Mouse (Mus musculus) liver, embryonic 16.5 days (tissue): ENCODE results near the gene Cfl1. TPM values are rescaled to one million over a fixed set of nuclear protein-coding genes. Genes with fewer than 3 reads are reported as not detected.

ENCODE experiments used
- ATAC-seq: fragments of 200-750 bp; cut with Nextera tagmentation; 2 replicates; pipeline ENCODE4 v1.8.0; 2017; ENCODE audit warnings: low read depth, mild to moderate bottlenecking, moderate number of reproducible peaks, moderate library complexity
- H3K27ac ChIP-seq: fragments of 300-500 bp; sonication (generic); 2 replicates; pipeline ENCODE4 v1.5.1; 2014; ENCODE audit warnings: mild to moderate bottlenecking, low read length
- H3K27me3 ChIP-seq: fragments of 300-500 bp; sonication (generic); 2 replicates; pipeline ENCODE4 v1.6.1; 2014; ENCODE audit warnings: low read depth, low read length, mixed read lengths; ENCODE audit not compliant: control insufficient read depth, insufficient read depth
- H3K36me3 ChIP-seq: fragments of 300-500 bp; sonication (generic); 2 replicates; pipeline ENCODE4 v1.6.1; 2014; ENCODE audit warnings: mild to moderate bottlenecking; ENCODE audit not compliant: control insufficient read depth, insufficient read depth
- H3K4me1 ChIP-seq: fragments of 300-500 bp; sonication (generic); 2 replicates; pipeline ENCODE4 v1.6.1; 2014; ENCODE audit warnings: low read depth, low read length, mixed read lengths; ENCODE audit not compliant: control insufficient read depth
- H3K4me2 ChIP-seq: fragments of 300-500 bp; sonication (generic); 2 replicates; pipeline ENCODE4 v1.6.1; 2014; ENCODE audit warnings: low read depth, low read length, mixed read lengths
- H3K4me3 ChIP-seq: fragments of 300-500 bp; sonication (generic); 2 replicates; pipeline ENCODE4 v1.5.1; 2014; ENCODE audit warnings: low read depth, mild to moderate bottlenecking, low read length
- H3K9ac ChIP-seq: fragments of 300-500 bp; sonication (generic); 2 replicates; pipeline ENCODE4 v1.6.1; 2014; ENCODE audit warnings: low read depth, low read length
- H3K9me3 ChIP-seq: fragments of 300-500 bp; sonication (generic); replicated peaks from 2 replicates; pipeline ENCODE4 v1.6.1; 2016; ENCODE audit warnings: low read length; ENCODE audit not compliant: control insufficient read depth
- WGBS: fragments of 180-500 bp; shearing (Covaris S2); extraction: QIAGEN DNeasy Blood & Tissue Kit; methylation state at CpG from one replicate; pipeline ENCODE4 v1.1.7; 2014; ENCODE audit not compliant: insufficient replicate concordance; 5-methylcytosine and 5-hydroxymethylcytosine counted together
- polyA plus RNA-seq: library from polyadenylated mRNA; unstranded; fragments of >200 nt; fragmentation: Nextera tagmentation; extraction: Ambion mirVana; gene quantifications from 2 replicates; pipeline ENCODE4 v1.2.1, GENCODE M21; 2015

Gene Cfl1
- polyA plus RNA-seq, 1 experiment from 2014 or later = 930 TPM

DNA sequence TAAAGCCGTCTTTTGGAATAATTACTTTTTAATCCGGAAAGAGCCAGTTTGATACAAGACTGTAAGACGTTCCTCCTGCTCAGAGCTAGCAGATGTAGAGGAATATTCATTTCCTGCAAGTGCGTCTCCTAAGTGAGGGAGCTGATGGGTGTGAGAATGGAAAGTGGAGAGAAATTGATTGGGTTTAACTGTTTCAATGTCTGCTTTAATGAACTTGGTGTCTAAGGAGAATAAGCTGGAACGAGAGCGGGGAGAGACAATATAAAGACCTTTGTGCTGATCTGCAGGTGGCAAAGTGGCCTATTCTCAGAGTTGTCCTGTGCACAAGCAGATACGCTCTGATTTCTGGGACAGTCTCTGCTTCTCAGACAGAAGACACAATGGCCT is 39.9 kb downstream of the Cfl1 start:
- no peak overlapping the region for H3K4me3 ChIP-seq
- H3K4me2 ChIP-seq = no peak overlapping the region
- no peak overlapping the region for H3K9ac ChIP-seq
- no peaks in the 10 kb centered on the region for H3K27me3 ChIP-seq
- H3K9me3 ChIP-seq = no peaks in the 10 kb centered on the region
- H3K36me3 ChIP-seq = no peaks in the 10 kb centered on the region
- 61% methylated on average over 7 of the region's 7 CpGs for WGBS
- ATAC-seq = no peak
- peaks cover 4% of the 10 kb centered on the region for H3K4me1 ChIP-seq
- no peak overlapping the region for H3K27ac ChIP-seq

DNA sequence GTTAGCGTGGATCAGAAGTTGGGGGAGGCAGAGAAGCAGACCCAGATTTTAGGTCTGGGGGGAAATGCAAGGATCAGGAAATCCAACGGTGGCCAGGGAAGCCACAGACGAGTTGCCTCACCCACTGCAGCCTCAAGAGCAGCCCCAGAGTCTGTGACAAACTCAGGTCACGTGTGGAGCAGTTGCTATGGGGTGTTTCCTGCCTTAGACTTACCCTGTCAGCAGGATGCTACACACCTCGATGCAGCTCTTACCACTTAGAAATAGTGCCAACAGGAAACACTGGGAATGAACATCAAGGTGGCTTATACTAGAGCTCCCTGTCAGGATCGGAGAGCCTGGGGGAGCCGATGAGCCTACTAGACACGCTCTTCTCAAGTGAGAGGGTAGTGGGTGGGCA is 42.3 kb downstream of the Cfl1 start:
- Histone ChIP-seq H3K4me3 (no peak overlapping the region), H3K27me3 (no peaks in the 10 kb centered on the region), H3K4me2 (no peak overlapping the region), H3K27ac (no peak overlapping the region), H3K4me1 (peaks cover 4% of the 10 kb centered on the region), H3K9me3 (no peaks in the 10 kb centered on the region), H3K36me3 (no peaks in the 10 kb centered on the region), H3K9ac (no peak overlapping the region)
- ATAC-seq = no peak
- WGBS = 47% methylated on average over 8 of the region's 8 CpGs

DNA sequence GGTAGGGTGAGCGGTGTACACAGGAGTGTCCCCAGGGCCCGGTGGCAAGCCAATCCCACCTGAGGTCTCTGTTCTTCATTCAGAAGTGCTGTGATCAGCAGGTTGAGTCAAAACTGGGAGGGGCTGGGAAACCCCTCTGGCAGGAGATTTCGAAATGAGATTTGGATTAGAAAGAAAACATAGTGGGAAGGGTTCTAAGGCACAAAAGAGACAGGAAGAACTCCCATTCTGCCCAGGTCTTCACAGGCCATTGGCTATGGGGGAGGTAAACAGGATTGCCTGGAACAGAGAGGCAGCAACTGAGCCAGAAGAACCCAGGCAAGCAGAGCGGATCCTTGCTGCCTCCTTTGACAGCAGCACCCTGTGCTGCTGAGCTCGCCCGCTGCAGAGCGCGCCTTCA is 48.5 kb downstream of the Cfl1 start:
- Histone ChIP-seq H3K4me2 (no peak overlapping the region), H3K9me3 (no peaks in the 10 kb centered on the region), H3K36me3 (no peaks in the 10 kb centered on the region), H3K27ac (no peak overlapping the region), H3K27me3 (no peaks in the 10 kb centered on the region), H3K4me3 (no peak overlapping the region), H3K9ac (no peak overlapping the region), H3K4me1 (no peaks in the 10 kb centered on the region)
- no peak for ATAC-seq
- WGBS = 70% methylated on average over 8 of the region's 8 CpGs

DNA sequence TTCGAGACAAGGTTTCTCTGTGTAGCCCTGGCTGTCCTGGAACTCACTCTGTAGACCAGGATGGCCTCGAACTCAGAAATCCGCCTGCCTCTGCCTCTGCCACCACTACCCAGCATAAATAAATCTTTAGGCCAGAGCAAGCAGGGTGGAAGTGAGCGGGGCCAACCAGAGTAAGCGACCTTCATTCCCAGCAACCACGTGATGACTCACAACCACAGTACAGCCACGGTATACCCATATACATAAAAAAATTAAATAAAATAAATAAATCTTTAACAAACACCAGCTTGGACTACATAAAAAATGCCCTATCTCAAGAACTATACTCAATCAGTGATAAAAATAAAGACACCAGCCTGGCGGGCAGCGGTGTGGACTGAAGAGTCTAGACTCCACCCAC is 53.1 kb downstream of the Cfl1 start:
- Histone ChIP-seq H3K4me3 (no peak overlapping the region), H3K9ac (no peak overlapping the region), H3K9me3 (no peaks in the 10 kb centered on the region), H3K4me2 (no peak overlapping the region), H3K27ac (no peak overlapping the region), H3K4me1 (no peaks in the 10 kb centered on the region), H3K27me3 (no peaks in the 10 kb centered on the region), H3K36me3 (no peaks in the 10 kb centered on the region)
- WGBS = 63% methylated on average over 9 of the region's 9 CpGs
- no peak for ATAC-seq

DNA sequence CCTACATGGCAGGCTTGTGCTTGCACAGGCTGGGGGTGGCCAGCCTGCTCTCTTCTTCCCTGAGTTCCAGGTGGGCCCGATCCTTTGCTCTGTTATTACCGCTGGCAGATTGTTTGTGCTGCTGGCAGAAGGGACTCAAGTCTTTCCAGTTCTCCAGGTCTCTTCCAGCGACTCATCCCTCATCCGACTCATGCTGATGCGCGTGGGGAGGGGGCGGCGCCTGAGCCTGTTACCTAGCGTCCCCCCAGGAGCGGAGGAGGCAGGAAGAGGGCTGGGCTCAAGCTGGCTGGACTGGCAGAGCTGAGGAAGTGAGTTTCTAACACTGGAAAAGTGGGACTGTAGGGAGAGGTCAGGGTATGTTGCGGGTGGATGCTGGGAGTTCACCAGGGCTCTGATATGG is 53.8 kb downstream of the Cfl1 start:
- H3K27ac ChIP-seq = no peak overlapping the region
- ATAC-seq = no peak
- no peak overlapping the region for H3K4me2 ChIP-seq
- no peaks in the 10 kb centered on the region for H3K27me3 ChIP-seq
- no peaks in the 10 kb centered on the region for H3K9me3 ChIP-seq
- no peaks in the 10 kb centered on the region for H3K4me1 ChIP-seq
- no peaks in the 10 kb centered on the region for H3K36me3 ChIP-seq
- WGBS = 67% methylated on average over 11 of the region's 11 CpGs
- no peak overlapping the region for H3K4me3 ChIP-seq
- no peak overlapping the region for H3K9ac ChIP-seq

Other genes starting within 250 kb of the Cfl1 start
- 6.8 and 8.1 TPM in 2 replicates for gene Pacs1, start 217.3 kb upstream of the Cfl1 start, polyA plus RNA-seq
- 103 TPM in 2 replicates for gene Sf3b2, start 195.0 kb upstream of the Cfl1 start, polyA plus RNA-seq
- 0.08 TPM in 1 of 2 replicates, not detected in the other for gene Gal3st3, start 192.1 kb upstream of the Cfl1 start, polyA plus RNA-seq
- gene Catsper1, start 154.7 kb upstream of the Cfl1 start, polyA plus RNA-seq = not detected in 2 replicates
- gene Cst6, start 140.9 kb upstream of the Cfl1 start, polyA plus RNA-seq = 0.57 TPM in 1 of 2 replicates, not detected in the other
- 22.4 and 23.5 TPM in 2 replicates for gene Eif1ad, start 123.7 kb upstream of the Cfl1 start, polyA plus RNA-seq
- 189 and 214 TPM in 2 replicates for gene Banf1, start 123.3 kb upstream of the Cfl1 start, polyA plus RNA-seq
- gene Sart1, start 101.8 kb upstream of the Cfl1 start, polyA plus RNA-seq = 23.8 and 25.8 TPM in 2 replicates
- 0.05 and 0.26 TPM in 2 replicates for gene Tsga10ip, start 87.9 kb upstream of the Cfl1 start, polyA plus RNA-seq
- gene Drap1, start 65.5 kb upstream of the Cfl1 start, polyA plus RNA-seq = 61.4 and 64.5 TPM in 2 replicates
- gene AI837181, start 65.3 kb upstream of the Cfl1 start, polyA plus RNA-seq = 6.1 and 7.1 TPM in 2 replicates
- gene Fosl1, start 42.9 kb upstream of the Cfl1 start, polyA plus RNA-seq = not detected in 2 replicates
- gene Ccdc85b, start 32.6 kb upstream of the Cfl1 start, polyA plus RNA-seq = 0.86 and 0.97 TPM in 2 replicates
- 25.9 and 27.2 TPM in 2 replicates for gene Fibp, start 29.8 kb upstream of the Cfl1 start, polyA plus RNA-seq
- 0.36 and 0.58 TPM in 2 replicates for gene Ctsw, start 21.9 kb upstream of the Cfl1 start, polyA plus RNA-seq
- gene Efemp2, start 16.5 kb upstream of the Cfl1 start, polyA plus RNA-seq = 13.5 and 15.8 TPM in 2 replicates
- 12.7 and 15.6 TPM in 2 replicates for gene Mus81, start 2.1 kb upstream of the Cfl1 start, polyA plus RNA-seq
- gene 1700020D05Rik, start 13.3 kb downstream of the Cfl1 start, polyA plus RNA-seq = 0.09 and 0.14 TPM in 2 replicates
- 5.7 and 7.2 TPM in 2 replicates for gene Snx32, start 20.1 kb downstream of the Cfl1 start, polyA plus RNA-seq
- gene Ovol1, start 70.2 kb downstream of the Cfl1 start, polyA plus RNA-seq = 0.04 and 0.31 TPM in 2 replicates
- 3.5 and 4.4 TPM in 2 replicates for gene Ap5b1, start 77.6 kb downstream of the Cfl1 start, polyA plus RNA-seq
- 92.2 and 115 TPM in 2 replicates for gene Rnaseh2c, start 111.4 kb downstream of the Cfl1 start, polyA plus RNA-seq
- gene Kat5, start 119.8 kb downstream of the Cfl1 start, polyA plus RNA-seq = 15.9 and 16.4 TPM in 2 replicates
- 21.6 and 23.6 TPM in 2 replicates for gene Rela, start 147.0 kb downstream of the Cfl1 start, polyA plus RNA-seq
- gene Sipa1, start 173.3 kb downstream of the Cfl1 start, polyA plus RNA-seq = 19.7 and 22.3 TPM in 2 replicates
- 12.9 and 15.2 TPM in 2 replicates for gene Map3k11, start 198.3 kb downstream of the Cfl1 start, polyA plus RNA-seq
- 8.2 and 9.7 TPM in 2 replicates for gene Pcnx3, start 198.5 kb downstream of the Cfl1 start, polyA plus RNA-seq
- gene Kcnk7, start 213.9 kb downstream of the Cfl1 start, polyA plus RNA-seq = 0.14 TPM in 2 replicates
- gene Ehbp1l1, start 235.9 kb downstream of the Cfl1 start, polyA plus RNA-seq = 104 and 105 TPM in 2 replicates
- 29.7 and 32.5 TPM in 2 replicates for gene Fam89b, start 239.2 kb downstream of the Cfl1 start, polyA plus RNA-seq